Mouse (Mus musculus) kidney, embryonic 15.5 days (tissue): ENCODE measurements around the gene Fat3. TPM values are rescaled to one million over a fixed set of nuclear protein-coding genes. Genes with fewer than 3 reads are reported as not detected.

Source experiments
- ATAC-seq: fragments of 200-750 bp; cut with Nextera tagmentation; replicated peaks from 2 replicates; pipeline ENCODE4 v1.8.0; 2017; ENCODE audit warnings: moderate TSS enrichment; ENCODE audit not compliant: low FRiP score
- H3K27ac ChIP-seq: fragments of 300-500 bp; sonication (generic); 2 replicates; pipeline ENCODE4 v1.5.1; 2015; ENCODE audit warnings: mild to moderate bottlenecking, inconsistent platforms
- H3K27me3 ChIP-seq: fragments of 300-500 bp; sonication (generic); 2 replicates; pipeline ENCODE4 v1.6.1; 2015; ENCODE audit warnings: inconsistent platforms
- H3K36me3 ChIP-seq: fragments of 300-500 bp; sonication (generic); 2 replicates; pipeline ENCODE4 v1.6.1; 2015; ENCODE audit warnings: inconsistent platforms
- H3K4me1 ChIP-seq: fragments of 300-500 bp; sonication (generic); 2 replicates; pipeline ENCODE4 v1.6.1; 2015; ENCODE audit warnings: inconsistent platforms
- H3K4me2 ChIP-seq: fragments of 300-500 bp; sonication (generic); 2 replicates; pipeline ENCODE4 v1.6.1; 2015; ENCODE audit warnings: moderate library complexity, mild to moderate bottlenecking, inconsistent platforms
- H3K4me3 ChIP-seq: fragments of 300-500 bp; sonication (generic); replicated peaks from 2 replicates; pipeline ENCODE4 v1.5.1; 2015; ENCODE audit warnings: mild to moderate bottlenecking, inconsistent platforms
- H3K9ac ChIP-seq: fragments of 300-500 bp; sonication (generic); 2 replicates; pipeline ENCODE4 v1.6.1; 2015; ENCODE audit warnings: mild to moderate bottlenecking, inconsistent platforms
- H3K9me3 ChIP-seq: fragments of 300-500 bp; sonication (generic); replicated peaks from 2 replicates; pipeline ENCODE4 v1.6.1; 2016; ENCODE audit warnings: inconsistent platforms
- WGBS: fragments of 180-500 bp; shearing (Covaris S2); methylation state at CpG from one replicate; pipeline ENCODE4 v1.1.7; 2015; ENCODE audit warnings: mixed read lengths; 5-methylcytosine and 5-hydroxymethylcytosine counted together
- polyA plus RNA-seq: library from polyadenylated mRNA; unstranded; fragments of >200 nt; fragmentation: Nextera tagmentation; extraction: Ambion mirVana; gene quantifications from 2 replicates; pipeline ENCODE4 v1.2.1, GENCODE M21; 2015

Gene Fat3
- polyA plus RNA-seq, 1 experiment from 2014 or later, result 3.3 TPM

DNA sequence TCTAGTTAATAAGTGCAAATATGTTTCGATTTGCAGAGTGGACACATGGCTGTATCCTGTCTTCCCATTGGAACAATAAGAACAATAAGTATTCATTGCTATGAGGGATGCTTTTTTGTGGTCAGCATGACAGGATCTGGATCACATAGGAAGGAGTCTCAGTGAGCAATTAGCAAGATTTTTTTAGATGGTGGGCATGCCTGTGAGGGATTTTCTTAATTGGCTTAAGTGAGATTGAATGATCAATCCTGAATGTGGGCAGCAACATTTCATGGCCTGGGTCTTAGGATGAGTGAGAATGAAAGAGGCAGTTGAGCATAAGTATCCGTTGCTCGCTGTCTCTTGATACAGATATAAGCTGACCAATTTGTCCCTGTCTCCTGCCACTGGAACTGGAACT lies 4.8 kb downstream of the Fat3 start:
- H3K27ac ChIP-seq, result no peak overlapping the region
- H3K27me3 ChIP-seq, result 0 out of 2 replicates have a peak, but pooled peaks cover 7% of the 10 kb centered on the region
- WGBS, result 92% methylated on average over 3 of the region's 3 CpGs
- no peaks in the 10 kb centered on the region for H3K9me3 ChIP-seq
- peaks cover 6% of the 10 kb centered on the region for H3K4me1 ChIP-seq
- no peak overlapping the region for H3K4me2 ChIP-seq
- H3K4me3 ChIP-seq, result no peak overlapping the region
- H3K36me3 ChIP-seq, result no peaks in the 10 kb centered on the region
- H3K9ac ChIP-seq, result no peak overlapping the region
- ATAC-seq, result no peak

DNA sequence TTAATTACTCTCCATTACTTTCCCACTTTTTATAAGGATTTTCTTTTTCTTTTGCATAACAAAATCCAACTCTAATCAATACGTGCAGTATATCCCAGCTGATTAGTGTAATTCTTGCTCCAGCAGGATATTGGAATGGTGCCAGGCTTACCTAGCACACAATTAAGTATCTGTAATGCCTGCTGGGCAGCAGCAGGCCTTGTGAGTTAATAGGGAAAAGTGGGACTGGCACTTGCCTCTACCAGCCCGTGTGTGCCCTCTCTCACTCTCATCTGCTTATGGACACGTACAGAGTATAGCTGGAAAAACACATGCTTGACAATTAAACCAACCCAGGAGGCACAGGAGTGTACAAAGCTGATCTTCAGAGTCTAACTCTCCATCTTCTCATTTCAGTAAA lies 11.4 kb downstream of the Fat3 start:
- H3K27me3 ChIP-seq, result no peaks in the 10 kb centered on the region
- H3K4me2 ChIP-seq, result no peak overlapping the region
- no peak for ATAC-seq
- H3K9ac ChIP-seq, result no peak overlapping the region
- no peaks in the 10 kb centered on the region for H3K36me3 ChIP-seq
- H3K4me3 ChIP-seq, result no peak overlapping the region
- no peaks in the 10 kb centered on the region for H3K9me3 ChIP-seq
- whole genome bisulfite sequencing, result 64% methylated on average over 3 of the region's 3 CpGs
- H3K27ac ChIP-seq, result no peak overlapping the region
- H3K4me1 ChIP-seq, result no peaks in the 10 kb centered on the region

DNA sequence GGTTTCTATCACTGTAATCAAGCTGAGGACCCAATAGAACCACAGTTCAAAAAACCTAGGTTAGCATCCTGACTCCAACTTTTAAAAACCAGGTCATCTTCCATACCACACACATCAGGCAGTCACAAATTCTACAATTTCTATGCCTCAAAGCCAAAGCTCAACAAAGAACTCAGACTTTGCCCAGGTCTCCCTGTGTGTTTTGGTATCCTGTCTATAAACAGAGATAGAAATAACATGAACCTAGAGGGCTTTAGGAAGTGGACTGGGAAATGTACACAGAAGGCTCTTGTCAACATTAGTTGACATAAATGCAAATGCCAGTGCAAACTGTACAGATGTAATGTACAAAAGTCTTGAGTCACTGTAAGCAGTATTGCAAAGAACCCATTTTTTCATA lies 13.5 kb downstream of the Fat3 start:
- Histone ChIP-seq H3K4me1 (no peaks in the 10 kb centered on the region), H3K4me2 (no peak overlapping the region), H3K9me3 (no peaks in the 10 kb centered on the region), H3K9ac (no peak overlapping the region), H3K27me3 (no peaks in the 10 kb centered on the region), H3K4me3 (no peak overlapping the region), H3K27ac (no peak overlapping the region), H3K36me3 (no peaks in the 10 kb centered on the region)
- no peak for ATAC-seq

GRCm38 (mm10) chr9:16486229-16486628 lies 14.9 kb downstream of the Fat3 start:
- Histone ChIP-seq H3K4me1 (no peaks in the 10 kb centered on the region), H3K36me3 (no peaks in the 10 kb centered on the region), H3K4me3 (no peak overlapping the region), H3K9me3 (no peaks in the 10 kb centered on the region), H3K9ac (no peak overlapping the region), H3K27ac (no peak overlapping the region), H3K4me2 (no peak overlapping the region), H3K27me3 (no peaks in the 10 kb centered on the region)
- ATAC-seq, result no peak
- WGBS, result 90% methylated on average over 1 of the region's 1 CpGs

DNA sequence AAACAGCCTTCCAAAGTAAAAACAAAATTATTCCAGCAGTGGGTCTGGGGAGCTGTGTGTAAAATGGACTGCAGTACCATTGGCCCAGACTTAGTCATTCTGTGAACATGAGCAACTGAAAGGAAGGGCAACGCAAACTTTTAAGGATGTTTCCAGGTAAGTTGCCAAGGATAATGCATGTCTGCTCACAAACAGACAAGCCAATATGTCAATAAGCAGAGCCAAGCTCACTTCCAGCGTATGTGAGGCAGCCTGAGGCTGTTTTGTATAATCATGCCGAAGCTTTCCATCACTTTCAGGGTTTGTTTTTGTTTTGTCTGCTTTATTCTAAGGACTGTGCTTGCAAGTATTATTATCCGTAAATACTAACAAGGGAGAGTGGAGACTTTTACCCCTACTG lies 15.9 kb downstream of the Fat3 start:
- no peak for ATAC-seq
- Histone ChIP-seq H3K27me3 (no peaks in the 10 kb centered on the region), H3K9me3 (no peaks in the 10 kb centered on the region), H3K4me2 (no peak overlapping the region), H3K9ac (no peak overlapping the region), H3K4me3 (no peak overlapping the region), H3K27ac (no peak overlapping the region), H3K4me1 (no peaks in the 10 kb centered on the region), H3K36me3 (no peaks in the 10 kb centered on the region)
- whole genome bisulfite sequencing, result 59% methylated on average over 4 of the region's 4 CpGs

- Histone ChIP-seq H3K27ac (no peak overlapping the region), H3K4me2 (no peak overlapping the region), H3K4me1 (no peaks in the 10 kb centered on the region), H3K9me3 (no peaks in the 10 kb centered on the region), H3K27me3 (no peaks in the 10 kb centered on the region), H3K4me3 (no peak overlapping the region), H3K36me3 (no peaks in the 10 kb centered on the region), H3K9ac (no peak overlapping the region)
- ATAC-seq, result no peak
- 63% methylated on average over 2 of the region's 2 CpGs for WGBS
Measured at GRCm38 (mm10) chr9:16484765-16485164, 16.3 kb downstream of the Fat3 start.

DNA sequence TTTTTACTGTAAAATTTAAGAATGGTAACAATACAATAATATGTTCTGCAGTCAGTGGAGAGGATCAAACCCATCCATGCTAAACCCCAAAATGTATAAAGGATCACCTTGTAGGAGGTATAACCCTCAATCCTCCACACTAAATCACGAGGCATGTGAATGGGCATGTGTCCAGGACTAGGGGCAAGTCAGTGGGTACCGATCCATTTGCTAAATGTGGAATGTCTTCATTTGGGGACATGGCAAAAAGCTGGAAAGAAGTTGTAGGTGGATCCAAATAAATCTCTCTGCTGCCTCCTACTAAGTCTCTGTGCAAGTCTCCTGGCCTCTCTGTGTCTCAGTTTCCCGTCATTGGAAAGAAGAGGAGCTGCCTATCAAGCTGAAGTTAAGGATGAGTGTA lies 39.6 kb downstream of the Fat3 start:
- H3K4me3 ChIP-seq, result no peak overlapping the region
- no peak for ATAC-seq
- H3K27ac ChIP-seq, result no peak overlapping the region
- H3K4me2 ChIP-seq, result no peak overlapping the region
- H3K27me3 ChIP-seq, result no peaks in the 10 kb centered on the region
- no peaks in the 10 kb centered on the region for H3K36me3 ChIP-seq
- no peaks in the 10 kb centered on the region for H3K9me3 ChIP-seq
- WGBS, result 80% methylated on average over 3 of the region's 3 CpGs
- no peak overlapping the region for H3K9ac ChIP-seq
- H3K4me1 ChIP-seq, result no peaks in the 10 kb centered on the region

DNA sequence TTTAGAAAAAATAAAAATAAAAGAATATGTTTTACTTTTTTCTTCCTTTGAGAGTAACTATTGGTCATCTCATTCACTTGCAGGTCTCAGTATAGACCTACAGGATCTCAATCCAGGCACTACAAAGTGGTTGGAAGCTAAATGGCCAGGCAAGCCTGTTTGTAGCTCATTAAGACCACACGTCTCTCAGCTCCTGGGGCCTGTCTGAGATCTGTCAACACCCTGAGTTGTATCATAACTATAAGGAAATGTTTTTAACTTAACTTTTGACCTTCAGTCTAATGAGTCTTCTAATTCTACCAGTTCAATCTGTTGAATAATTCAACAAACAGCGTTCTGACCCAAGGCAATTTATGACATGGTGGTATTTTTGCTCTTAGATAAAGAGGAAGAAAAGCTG lies 40.5 kb downstream of the Fat3 start:
- no peak overlapping the region for H3K4me2 ChIP-seq
- H3K4me3 ChIP-seq, result no peak overlapping the region
- no peak overlapping the region for H3K9ac ChIP-seq
- no peaks in the 10 kb centered on the region for H3K9me3 ChIP-seq
- no peaks in the 10 kb centered on the region for H3K36me3 ChIP-seq
- WGBS, result 52% methylated on average over 2 of the region's 2 CpGs
- H3K4me1 ChIP-seq, result no peaks in the 10 kb centered on the region
- H3K27me3 ChIP-seq, result no peaks in the 10 kb centered on the region
- no peak for ATAC-seq
- H3K27ac ChIP-seq, result no peak overlapping the region

DNA sequence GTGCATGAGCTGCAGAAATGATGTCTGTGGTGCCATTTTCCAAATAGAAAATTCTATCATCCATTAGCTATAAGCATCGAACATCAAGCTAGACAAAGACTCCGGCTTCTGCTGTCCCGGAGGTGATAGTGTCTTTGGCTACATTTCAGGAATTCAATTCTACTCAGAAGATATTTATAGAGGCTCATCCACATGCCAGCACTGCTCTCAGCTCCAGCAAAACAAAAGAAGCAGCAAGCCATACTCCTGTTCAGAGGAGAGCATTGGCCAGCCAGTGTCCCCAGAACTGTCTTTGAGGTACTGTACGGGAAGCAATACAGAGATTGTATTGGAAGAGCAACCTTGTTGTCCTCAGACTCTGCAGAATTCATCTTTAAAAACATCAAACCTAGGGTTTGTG lies 59.2 kb downstream of the Fat3 start:
- H3K4me2 ChIP-seq, result no peak overlapping the region
- H3K4me3 ChIP-seq, result no peak overlapping the region
- no peaks in the 10 kb centered on the region for H3K27me3 ChIP-seq
- H3K9ac ChIP-seq, result no peak overlapping the region
- H3K4me1 ChIP-seq, result no peaks in the 10 kb centered on the region
- H3K36me3 ChIP-seq, result no peaks in the 10 kb centered on the region
- no peaks in the 10 kb centered on the region for H3K9me3 ChIP-seq
- H3K27ac ChIP-seq, result no peak overlapping the region
- 74% methylated on average over 4 of the region's 4 CpGs for WGBS
- ATAC-seq, result no peak

GRCm38 (mm10) chr9:16440638-16441037 lies 60.4 kb downstream of the Fat3 start:
- Histone ChIP-seq H3K27me3 (no peaks in the 10 kb centered on the region), H3K4me1 (no peaks in the 10 kb centered on the region), H3K36me3 (no peaks in the 10 kb centered on the region), H3K27ac (no peak overlapping the region), H3K9me3 (no peaks in the 10 kb centered on the region), H3K4me2 (no peak overlapping the region), H3K4me3 (no peak overlapping the region), H3K9ac (no peak overlapping the region)
- WGBS, result 73% methylated on average over 6 of the region's 6 CpGs
- no peak for ATAC-seq

DNA sequence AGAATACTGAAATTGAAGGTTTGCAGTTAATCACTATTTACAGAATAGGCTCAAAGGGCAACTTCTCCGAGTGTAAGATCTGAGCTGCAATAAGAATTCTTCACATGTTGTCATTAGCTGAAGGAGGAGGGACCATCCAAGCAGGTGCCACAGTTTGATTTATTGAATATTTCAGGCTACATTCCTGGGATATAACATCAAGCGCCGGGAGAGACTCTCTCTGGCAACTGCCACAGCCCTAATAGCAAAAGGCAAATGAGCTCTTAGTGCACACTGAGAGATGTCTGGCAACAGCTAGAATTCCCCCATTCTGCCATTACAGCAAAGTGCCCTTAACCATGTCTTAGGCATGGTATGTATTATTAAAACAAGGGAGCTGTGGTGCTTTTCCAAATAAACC lies 61.1 kb downstream of the Fat3 start:
- Histone ChIP-seq H3K4me3 (no peak overlapping the region), H3K4me2 (no peak overlapping the region), H3K36me3 (no peaks in the 10 kb centered on the region), H3K9me3 (no peaks in the 10 kb centered on the region), H3K27ac (no peak overlapping the region), H3K27me3 (no peaks in the 10 kb centered on the region), H3K4me1 (no peaks in the 10 kb centered on the region), H3K9ac (no peak overlapping the region)
- no peak for ATAC-seq
- 47% methylated on average over 3 of the region's 3 CpGs for whole genome bisulfite sequencing

- no peak overlapping the region for H3K4me2 ChIP-seq
- 56% methylated on average over 5 of the region's 5 CpGs for WGBS
- no peak overlapping the region for H3K4me3 ChIP-seq
- no peaks in the 10 kb centered on the region for H3K27me3 ChIP-seq
- H3K9me3 ChIP-seq, result no peaks in the 10 kb centered on the region
- no peak for ATAC-seq
- H3K4me1 ChIP-seq, result no peaks in the 10 kb centered on the region
- no peak overlapping the region for H3K27ac ChIP-seq
- no peak overlapping the region for H3K9ac ChIP-seq
- H3K36me3 ChIP-seq, result no peaks in the 10 kb centered on the region
Measured at GRCm38 (mm10) chr9:16437805-16438204, 63.3 kb downstream of the Fat3 start.

- no peak overlapping the region for H3K4me2 ChIP-seq
- H3K36me3 ChIP-seq, result no peaks in the 10 kb centered on the region
- H3K27ac ChIP-seq, result no peak overlapping the region
- H3K9me3 ChIP-seq, result no peaks in the 10 kb centered on the region
- no peaks in the 10 kb centered on the region for H3K4me1 ChIP-seq
- H3K9ac ChIP-seq, result no peak overlapping the region
- no peak overlapping the region for H3K4me3 ChIP-seq
- no peaks in the 10 kb centered on the region for H3K27me3 ChIP-seq
- no peak for ATAC-seq
- 62% methylated on average over 5 of the region's 5 CpGs for WGBS
Measured at GRCm38 (mm10) chr9:16428589-16428988, 72.5 kb downstream of the Fat3 start.
